Mouse (Mus musculus) thymus, postnatal 10 days (tissue): ENCODE results near the gene Olfr355.

ENCODE experiments used
- DNase-seq, 2 experiments: peaks; one replicate each; pipeline ENCODE4 v3.0.0; 2021; ENCODE audit warnings: low spot score in 2 of 2

Olfr355 gene

GRCm38 (mm10) chr2:36928797-36929196 lies at the start of gene Olfr355:
TSS of gene Olfr355 (minus strand) at chr2:36928897.
- no peak for DNase-seq

GRCm38 (mm10) chr2:36936821-36937220 lies 8.1 kb upstream of the Olfr355 start, which contains the start of gene Olfr356:
TSS of gene Olfr356 (plus strand) at chr2:36937121.
- DNase-seq, result no peak

DNA sequence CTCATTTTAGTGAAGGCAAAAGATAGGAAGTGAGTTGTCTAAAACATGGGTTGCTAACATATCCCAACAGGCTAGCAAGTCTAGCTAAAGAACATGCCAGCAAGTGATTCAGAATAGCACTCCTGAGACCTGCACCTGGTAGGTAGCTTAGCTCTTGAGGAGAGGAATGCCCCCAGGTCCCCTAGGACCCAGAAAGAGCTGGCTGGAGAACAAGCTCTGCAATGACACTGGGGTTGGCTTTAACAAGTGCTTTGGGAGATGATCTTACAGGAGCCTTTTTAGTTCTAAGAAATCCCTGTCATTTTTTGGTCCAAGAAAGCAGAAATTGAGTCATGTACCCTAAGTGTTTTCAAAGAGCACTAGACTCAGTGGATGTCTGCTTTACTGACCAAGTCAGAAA lies 23.3 kb downstream of the Olfr355 start, which contains the start of gene Olfr354:
Gene Olfr354 (plus strand): TSS at position 301 of the 400 bp plus-strand sequence.
- DNase-seq, result no peak

GRCm38 (mm10) chr2:36897114-36897513 lies 31.6 kb downstream of the Olfr355 start:
- no peak for DNase-seq

DNA sequence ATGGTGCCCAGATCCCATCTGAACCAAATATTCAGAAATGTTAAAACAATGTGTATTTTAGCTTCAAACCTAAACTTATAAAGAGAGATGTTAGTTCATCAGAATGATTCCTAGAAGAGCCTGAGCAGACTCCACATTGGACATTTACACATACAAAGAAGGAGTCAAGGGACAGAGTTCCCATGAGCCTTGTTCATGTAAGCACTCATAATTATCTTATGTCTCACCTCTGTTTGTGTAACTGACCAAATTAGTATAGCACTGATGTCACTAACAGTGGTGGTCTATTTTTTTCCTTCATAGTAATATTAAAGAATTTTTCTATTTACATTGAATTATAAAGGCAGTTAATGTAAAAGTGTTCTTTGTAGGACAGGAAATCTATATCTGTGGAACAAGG lies 35.9 kb downstream of the Olfr355 start, which contains the start of gene Olfr353:
Gene Olfr353 (minus strand): TSS at position 101 of the 400 bp plus-strand sequence.
- no peak for DNase-seq
